Mouse (Mus musculus) midbrain, embryonic 14.5 days (tissue): Measurements from ENCODE around the gene Gak. TPM values are rescaled to one million over a fixed set of nuclear protein-coding genes. Genes with fewer than 3 reads are reported as not detected.

Experiments
- ATAC-seq: fragments of 200-750 bp; cut with Nextera tagmentation; 2 replicates; pipeline ENCODE4 v1.8.0; 2017; ENCODE audit warnings: moderate number of reproducible peaks, moderate library complexity; ENCODE audit not compliant: low FRiP score, low TSS enrichment
- DNase-seq: peaks from one replicate; pipeline ENCODE4 v3.0.0-alpha.2; 2015
- H3K27ac ChIP-seq: fragments of 300-500 bp; sonication (generic); replicated peaks from 2 replicates; pipeline ENCODE4 v1.5.1; 2014; ENCODE audit warnings: mild to moderate bottlenecking, low read depth, low read length, moderate library complexity
- H3K27me3 ChIP-seq: fragments of 300-500 bp; sonication (generic); 2 replicates; pipeline ENCODE4 v1.6.1; 2014; ENCODE audit warnings: low read length, control low read depth, mixed read lengths; ENCODE audit not compliant: control insufficient read depth, insufficient read depth
- H3K36me3 ChIP-seq: fragments of 300-500 bp; sonication (generic); 2 replicates; pipeline ENCODE4 v1.6.1; 2014; ENCODE audit warnings: low read length, control low read depth; ENCODE audit not compliant: control insufficient read depth, insufficient read depth
- H3K4me1 ChIP-seq: fragments of 300-500 bp; sonication (generic); 2 replicates; pipeline ENCODE4 v1.6.1; 2014; ENCODE audit warnings: mild to moderate bottlenecking, antibody characterized with exemption, low read length, control low read depth; ENCODE audit not compliant: control insufficient read depth, insufficient read depth
- H3K4me2 ChIP-seq: fragments of 300-500 bp; sonication (generic); 2 replicates; pipeline ENCODE4 v1.6.1; 2014; ENCODE audit warnings: mild to moderate bottlenecking, low read length, moderate library complexity
- H3K4me3 ChIP-seq: fragments of 300-500 bp; sonication (generic); replicated peaks from 2 replicates; pipeline ENCODE4 v1.5.1; 2014; ENCODE audit warnings: low read depth, low read length
- H3K9ac ChIP-seq: fragments of 300-500 bp; sonication (generic); replicated peaks from 2 replicates; pipeline ENCODE4 v1.6.1; 2014; ENCODE audit warnings: mild to moderate bottlenecking, low read length, moderate library complexity
- H3K9me3 ChIP-seq: fragments of 300-500 bp; sonication (generic); 2 replicates; pipeline ENCODE4 v1.6.1; 2016; ENCODE audit warnings: low read length, control low read depth, mixed read lengths; ENCODE audit not compliant: control insufficient read depth
- WGBS: fragments of 180-500 bp; shearing (Covaris S2); extraction: QIAGEN DNeasy Blood & Tissue Kit; methylation state at CpG from one replicate; pipeline ENCODE4 v1.1.7; 2014; 5-methylcytosine and 5-hydroxymethylcytosine counted together
- polyA plus RNA-seq: library from polyadenylated mRNA; unstranded; fragments of >200 nt; fragmentation: Nextera tagmentation; extraction: Ambion mirVana; gene quantifications from 2 replicates; pipeline ENCODE4 v1.2.1, GENCODE M21; 2014

Gak gene
- polyA plus RNA-seq, 1 experiment from 2014 or later = 50.9 TPM

- H3K4me2 ChIP-seq = no peak overlapping the region
- no peaks in the 10 kb centered on the region for H3K27me3 ChIP-seq
- no peaks in the 10 kb centered on the region for H3K9me3 ChIP-seq
- peaks cover 17% of the 10 kb centered on the region for H3K4me1 ChIP-seq
- H3K27ac ChIP-seq = no peak overlapping the region
- ATAC-seq (no peak), DNase-seq (peak; percentile 47)
- H3K4me3 ChIP-seq = no peak overlapping the region
- peaks cover 10% of the 10 kb centered on the region; the same call in 1 of the 2 replicates for H3K36me3 ChIP-seq
- H3K9ac ChIP-seq = no peak overlapping the region
These were observed 41.2 kb upstream of the Gak start for GRCm38 (mm10) chr5:108670785-108671184.

GRCm38 (mm10) chr5:108669986-108670385 lies 40.4 kb upstream of the Gak start:
- no peak for ATAC-seq
- H3K4me1 ChIP-seq = peaks cover 17% of the 10 kb centered on the region
- peaks cover 10% of the 10 kb centered on the region; the same call in 1 of the 2 replicates for H3K36me3 ChIP-seq
- 0 out of 2 replicates have a peak overlapping the region, but pooled peaks have one; percentile 88 for H3K27ac ChIP-seq
- H3K27me3 ChIP-seq = no peaks in the 10 kb centered on the region
- whole genome bisulfite sequencing = 86% methylated on average over 9 of the region's 9 CpGs
- H3K4me2 ChIP-seq = peak overlapping the region; percentile 85
- no peak overlapping the region; the same call in 1 of the 2 replicates for H3K4me3 ChIP-seq
- no peak overlapping the region; the same call in 1 of the 2 replicates for H3K9ac ChIP-seq
- no peaks in the 10 kb centered on the region for H3K9me3 ChIP-seq
- DNase-seq = no peak

DNA sequence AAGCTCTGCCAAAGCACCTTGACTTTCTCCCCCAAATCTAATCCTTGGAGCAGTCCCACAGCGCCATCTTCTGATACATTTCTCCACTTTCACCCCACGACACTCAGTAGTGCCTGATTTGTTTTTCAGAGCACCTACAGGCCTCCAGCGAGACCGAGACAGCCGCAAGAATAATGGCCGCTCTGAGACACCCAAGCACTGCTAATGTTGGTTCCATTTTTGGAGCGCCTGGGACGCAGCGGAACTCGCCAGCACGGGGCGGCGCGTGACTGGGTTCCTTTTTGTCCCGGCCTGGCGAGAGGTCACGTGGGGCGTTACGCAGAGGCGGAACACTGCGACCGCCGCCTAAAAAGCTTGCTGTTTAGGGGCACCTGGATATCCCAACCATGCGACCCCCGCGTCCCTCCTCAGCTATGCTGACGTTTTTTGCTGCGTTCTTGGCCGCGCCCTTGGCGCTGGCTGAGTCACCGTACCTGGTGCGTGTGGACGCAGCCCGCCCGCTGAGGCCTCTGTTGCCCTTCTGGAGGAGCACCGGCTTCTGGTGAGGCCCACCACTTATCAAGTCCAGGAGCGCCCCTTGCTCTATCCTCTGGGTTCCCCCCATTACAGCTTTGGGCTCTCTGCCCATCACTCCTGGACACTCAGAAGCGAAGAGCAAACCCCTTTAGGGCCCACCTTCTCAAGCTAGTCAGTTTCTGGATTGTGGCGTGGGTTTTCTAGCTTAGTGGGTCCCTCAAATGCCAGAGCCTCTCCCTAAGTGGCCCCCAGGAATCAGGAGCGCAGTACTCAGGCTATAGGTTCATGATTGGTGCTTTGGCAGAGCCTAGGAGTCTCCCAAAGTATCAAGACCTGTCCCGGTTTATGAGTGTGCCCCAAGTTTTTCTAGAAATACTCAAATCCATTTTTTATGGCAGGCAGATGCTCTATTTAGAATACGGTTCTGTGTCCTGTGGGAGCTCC lies 39.7 kb upstream of the Gak start, which contains the start of gene Dgkq:
Gene Dgkq, minus strand, starts transcription at position 696 of the 960 bp plus-strand sequence.
- Histone ChIP-seq H3K4me1 (peaks cover 17% of the 10 kb centered on the region), H3K36me3 (peaks cover 10% of the 10 kb centered on the region; the same call in 1 of the 2 replicates), H3K9me3 (no peaks in the 10 kb centered on the region), H3K9ac (peak within 1 kb of the TSS; percentile 65), H3K4me2 (peak within 1 kb of the TSS; percentile 85), H3K4me3 (peak within 1 kb of the TSS; percentile 56), H3K27ac (peak within 1 kb of the TSS; percentile 88), H3K27me3 (no peaks in the 10 kb centered on the region)
- ATAC-seq = peak; percentile 82
- 7% methylated on average over 43 of the region's 43 CpGs for WGBS
- DNase-seq = peak; percentile 90

DNA sequence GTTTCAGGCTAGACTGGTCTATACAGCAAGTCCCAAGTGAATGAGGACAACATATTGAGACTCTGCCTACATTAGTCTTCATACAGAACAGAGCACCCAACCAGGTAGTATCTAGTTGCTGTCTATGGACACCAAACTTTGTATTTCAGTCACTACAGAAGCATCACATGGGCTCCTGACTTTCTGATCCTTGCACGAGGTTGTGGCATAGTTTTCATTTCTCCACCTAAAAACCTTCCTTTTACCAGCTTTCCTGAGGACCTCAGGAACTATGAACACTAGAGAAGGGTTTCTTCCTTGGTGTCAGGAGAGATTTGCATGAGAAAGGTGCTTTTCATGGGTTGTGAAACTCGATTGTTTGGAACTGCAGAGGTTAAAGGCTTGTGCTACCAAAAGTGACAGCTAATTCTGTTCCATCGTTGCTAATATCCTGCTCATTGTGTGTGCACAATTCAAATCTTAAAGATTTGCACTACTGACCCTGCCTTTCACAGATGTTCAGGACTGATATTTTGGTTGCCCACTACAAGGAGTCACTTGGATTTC lies 38.9 kb upstream of the Gak start:
- H3K27ac ChIP-seq = peak overlapping the region; percentile 88
- DNase-seq = no peak

DNA sequence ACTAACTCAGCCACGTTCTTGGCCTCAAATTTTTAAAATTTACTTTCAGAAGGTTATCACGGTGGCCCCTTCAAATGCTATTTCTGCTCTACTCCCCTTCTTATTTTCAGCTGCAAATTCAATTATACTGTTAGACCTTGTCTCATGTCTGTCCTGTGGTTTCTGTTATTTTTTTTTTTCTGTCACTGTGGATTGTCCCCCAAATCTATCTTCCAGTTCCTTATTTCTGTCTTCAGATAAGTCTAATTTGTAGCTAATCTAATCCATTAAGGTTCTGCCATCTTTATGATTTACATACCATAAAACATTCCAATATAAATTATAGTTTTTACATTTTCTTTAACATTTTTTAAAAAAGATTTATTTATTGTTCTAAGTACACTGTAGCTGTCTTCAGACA lies 37.8 kb upstream of the Gak start:
- Histone ChIP-seq H3K27ac (no peak overlapping the region), H3K4me2 (no peak overlapping the region), H3K27me3 (no peaks in the 10 kb centered on the region), H3K36me3 (peaks cover 8% of the 10 kb centered on the region; the same call in 1 of the 2 replicates), H3K4me3 (no peak overlapping the region), H3K9me3 (no peaks in the 10 kb centered on the region), H3K4me1 (peaks cover 17% of the 10 kb centered on the region), H3K9ac (no peak overlapping the region)
- DNase-seq (no peak), ATAC-seq (no peak)
- 83% methylated on average over 2 of the region's 2 CpGs for WGBS

More for the DNA sequence above, 38.9 kb upstream of the Gak start:
- no peaks in the 10 kb centered on the region for H3K27me3 ChIP-seq
- no peaks in the 10 kb centered on the region for H3K9me3 ChIP-seq
- H3K4me1 ChIP-seq = peaks cover 17% of the 10 kb centered on the region
- peak overlapping the region; percentile 56 for H3K4me3 ChIP-seq
- peak overlapping the region; percentile 85 for H3K4me2 ChIP-seq
- peaks cover 10% of the 10 kb centered on the region; the same call in 1 of the 2 replicates for H3K36me3 ChIP-seq
- 9% methylated on average over 3 of the region's 3 CpGs for WGBS
- H3K9ac ChIP-seq = peak overlapping the region; percentile 65
- no peak for ATAC-seq

- no peaks in the 10 kb centered on the region for H3K27me3 ChIP-seq
- no peak for ATAC-seq
- H3K27ac ChIP-seq = no peak overlapping the region
- no peak overlapping the region for H3K9ac ChIP-seq
- DNase-seq = no peak
- 36% methylated on average over 3 of the region's 3 CpGs for WGBS
- H3K36me3 ChIP-seq = no peaks in the 10 kb centered on the region
- peaks cover 19% of the 10 kb centered on the region for H3K4me1 ChIP-seq
- H3K4me3 ChIP-seq = no peak overlapping the region
- no peak overlapping the region for H3K4me2 ChIP-seq
- no peaks in the 10 kb centered on the region for H3K9me3 ChIP-seq
These were observed 35.5 kb upstream of the Gak start for GRCm38 (mm10) chr5:108665066-108665465.

- H3K27me3 ChIP-seq = no peaks in the 10 kb centered on the region
- no peak for DNase-seq
- no peak for ATAC-seq
- peaks cover 5% of the 10 kb centered on the region; the same call in 1 of the 2 replicates for H3K36me3 ChIP-seq
- H3K9me3 ChIP-seq = no peaks in the 10 kb centered on the region
- H3K4me1 ChIP-seq = peaks cover 20% of the 10 kb centered on the region
- H3K9ac ChIP-seq = no peak overlapping the region
- H3K27ac ChIP-seq = no peak overlapping the region
- no peak overlapping the region for H3K4me2 ChIP-seq
- no peak overlapping the region for H3K4me3 ChIP-seq
- 91% methylated on average over 4 of the region's 4 CpGs for WGBS
These were observed 33.2 kb upstream of the Gak start for GRCm38 (mm10) chr5:108662772-108663171.

GRCm38 (mm10) chr5:108660632-108661268 lies 31.2 kb upstream of the Gak start:
- H3K36me3 ChIP-seq = peaks cover 24% of the 10 kb centered on the region
- no peaks in the 10 kb centered on the region for H3K27me3 ChIP-seq
- peak; percentile 95 for DNase-seq
- no peaks in the 10 kb centered on the region for H3K9me3 ChIP-seq
- H3K4me2 ChIP-seq = peak overlapping the region; percentile 69
- no peak overlapping the region; the same call in 1 of the 2 replicates for H3K27ac ChIP-seq
- peak overlapping the region; percentile 97 for H3K9ac ChIP-seq
- 11% methylated on average over 36 of the region's 36 CpGs for WGBS
- ATAC-seq = peak; percentile 98
- H3K4me1 ChIP-seq = peaks cover 20% of the 10 kb centered on the region
- H3K4me3 ChIP-seq = peak overlapping the region; percentile 92
